Mouse (Mus musculus): Measurements from ENCODE around the gene Rin2. TPM values are rescaled to one million over a fixed set of nuclear protein-coding genes. Genes with fewer than 3 reads are reported as not detected.
"Not testable (repeated sequence)": the region's sequence is repeated elsewhere in the genome, so short reads cannot be mapped to it uniquely, and the experiment has no call there.

Gene Rin2
- total and polyA plus RNA-seq, 2 experiments from 2014 or later: 13.1 to 16.8 TPM

- H3K4me2 ChIP-seq (ENCODE audit: low read depth, low read length): no peak overlapping the region
- TF ChIP-seq CTCF (IDR thresholded peaks at IDR 0.05; ENCODE audit: low read depth) (no peak), EP300 (IDR thresholded peaks at IDR 0.05; ENCODE audit: low read depth) (no peak)
- H3K9ac ChIP-seq (replicated peaks; ENCODE audit: low read depth, low read length): no peak overlapping the region
- no peak for DNase-seq (ENCODE audit: low spot score)
- H3K27ac ChIP-seq (ENCODE audit: low read depth): no peak overlapping the region
- no peak overlapping the region for H3K4me3 ChIP-seq (ENCODE audit: low read depth, low read length)
- no peak for ATAC-seq (ENCODE audit: insufficient read depth, low read depth)
- no peaks in the 10 kb centered on the region for H3K27me3 ChIP-seq (ENCODE audit: control insufficient read depth, insufficient read depth, low read length)
- no peaks in the 10 kb centered on the region for H3K4me1 ChIP-seq (ENCODE audit: control insufficient read depth, insufficient read depth)
- 61% methylated on average over 3 of the region's 3 CpGs for WGBS
- 0 out of 2 replicates have a peak, but pooled peaks cover 9% of the 10 kb centered on the region for H3K36me3 ChIP-seq (replicated peaks; ENCODE audit: control insufficient read depth, insufficient read depth, low read length)
- no peaks in the 10 kb centered on the region for H3K9me3 ChIP-seq (replicated peaks; ENCODE audit: control insufficient read depth, low read length)
Measured at GRCm38 (mm10) chr2:145711512-145711911, 36.5 kb downstream of the Rin2 start.

DNA sequence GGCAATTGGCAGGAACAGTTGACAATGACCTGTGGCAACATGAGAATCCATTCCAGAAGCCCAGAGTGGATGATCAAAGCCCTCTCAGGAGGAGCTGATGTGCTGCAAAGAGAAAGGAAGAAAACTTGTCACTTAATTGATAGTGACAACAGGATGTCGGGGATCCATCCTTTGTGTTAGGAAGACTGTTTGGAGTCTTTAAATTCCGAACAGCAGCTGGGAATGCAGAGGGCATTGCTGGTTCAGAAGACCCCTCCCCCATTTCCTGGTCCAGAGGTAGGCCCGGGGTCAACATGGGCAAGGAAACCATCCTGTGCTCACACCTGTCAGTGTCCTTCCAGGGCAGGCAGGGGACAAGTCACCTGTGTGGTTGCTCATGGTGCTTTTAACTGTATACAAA lies 37.0 kb downstream of the Rin2 start:
- TF ChIP-seq CTCF (IDR thresholded peaks at IDR 0.05; ENCODE audit: low read depth) (no peak), EP300 (IDR thresholded peaks at IDR 0.05; ENCODE audit: low read depth) (no peak)
- Histone ChIP-seq H3K4me3 (ENCODE audit: low read depth, low read length) (no peak overlapping the region), H3K9ac (replicated peaks; ENCODE audit: low read depth, low read length) (no peak overlapping the region), H3K36me3 (replicated peaks; ENCODE audit: control insufficient read depth, insufficient read depth, low read length) (0 out of 2 replicates have a peak, but pooled peaks cover 9% of the 10 kb centered on the region), H3K4me1 (ENCODE audit: control insufficient read depth, insufficient read depth) (no peaks in the 10 kb centered on the region), H3K9me3 (replicated peaks; ENCODE audit: control insufficient read depth, low read length) (no peaks in the 10 kb centered on the region), H3K27ac (ENCODE audit: low read depth) (no peak overlapping the region), H3K4me2 (ENCODE audit: low read depth, low read length) (no peak overlapping the region), H3K27me3 (ENCODE audit: control insufficient read depth, insufficient read depth, low read length) (no peaks in the 10 kb centered on the region)
- ATAC-seq (ENCODE audit: insufficient read depth, low read depth) (no peak), DNase-seq (ENCODE audit: low spot score) (no peak)
- 40% methylated on average over 3 of the region's 3 CpGs for WGBS

DNA sequence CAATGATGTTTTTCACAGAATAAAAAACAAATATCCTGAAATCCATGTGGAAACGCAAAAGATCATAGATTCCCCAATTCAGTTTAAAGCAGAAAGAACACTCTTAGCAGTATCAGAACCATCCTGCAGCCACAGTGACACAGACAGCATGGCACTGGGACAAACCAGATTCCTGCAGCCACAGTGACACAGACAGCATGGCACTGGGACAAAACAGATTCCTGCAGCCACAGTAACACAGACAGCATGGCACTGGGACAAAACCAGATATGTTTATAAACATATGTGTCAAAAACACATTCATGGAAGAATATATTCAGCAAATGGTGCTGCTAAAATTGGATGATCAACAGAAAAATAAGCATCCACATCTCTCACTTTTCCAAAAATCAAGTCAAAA lies 42.5 kb downstream of the Rin2 start:
- Histone ChIP-seq H3K4me3 (ENCODE audit: low read depth, low read length) (no peak overlapping the region), H3K9ac (replicated peaks; ENCODE audit: low read depth, low read length) (no peak overlapping the region), H3K9me3 (replicated peaks; ENCODE audit: control insufficient read depth, low read length) (no peaks in the 10 kb centered on the region), H3K27me3 (ENCODE audit: control insufficient read depth, insufficient read depth, low read length) (no peaks in the 10 kb centered on the region), H3K4me1 (ENCODE audit: control insufficient read depth, insufficient read depth) (no peaks in the 10 kb centered on the region), H3K36me3 (replicated peaks; ENCODE audit: control insufficient read depth, insufficient read depth, low read length) (0 out of 2 replicates have a peak, but pooled peaks cover 9% of the 10 kb centered on the region), H3K27ac (ENCODE audit: low read depth) (no peak overlapping the region), H3K4me2 (ENCODE audit: low read depth, low read length) (no peak overlapping the region)
- no peak for TF ChIP-seq CTCF (IDR thresholded peaks at IDR 0.05; ENCODE audit: low read depth)
- no peak for TF ChIP-seq EP300 (IDR thresholded peaks at IDR 0.05; ENCODE audit: low read depth)
- DNase-seq (ENCODE audit: low spot score): no peak
- no peak for ATAC-seq (ENCODE audit: insufficient read depth, low read depth)
- 85% methylated on average over 1 of the region's 1 CpGs for WGBS

- Histone ChIP-seq H3K9me3 (replicated peaks; ENCODE audit: control insufficient read depth, low read length) (no peaks in the 10 kb centered on the region), H3K9ac (replicated peaks; ENCODE audit: low read depth, low read length) (no peak overlapping the region), H3K27me3 (ENCODE audit: control insufficient read depth, insufficient read depth, low read length) (no peaks in the 10 kb centered on the region), H3K27ac (ENCODE audit: low read depth) (no peak overlapping the region), H3K4me1 (ENCODE audit: control insufficient read depth, insufficient read depth) (no peaks in the 10 kb centered on the region), H3K4me3 (ENCODE audit: low read depth, low read length) (no peak overlapping the region), H3K4me2 (ENCODE audit: low read depth, low read length) (no peak overlapping the region), H3K36me3 (replicated peaks; ENCODE audit: control insufficient read depth, insufficient read depth, low read length) (0 out of 2 replicates have a peak, but pooled peaks cover 6% of the 10 kb centered on the region)
- ATAC-seq (ENCODE audit: insufficient read depth, low read depth): no peak
- 78% methylated on average over 5 of the region's 5 CpGs for WGBS
- DNase-seq (ENCODE audit: low spot score): no peak
- TF ChIP-seq EP300 (IDR thresholded peaks at IDR 0.05; ENCODE audit: low read depth) (no peak), CTCF (IDR thresholded peaks at IDR 0.05; ENCODE audit: low read depth) (no peak)
Measured at GRCm38 (mm10) chr2:145718624-145719183, 43.7 kb downstream of the Rin2 start.

GRCm38 (mm10) chr2:145720157-145720556 lies 45.1 kb downstream of the Rin2 start:
- DNase-seq (ENCODE audit: low spot score) (no peak), ATAC-seq (ENCODE audit: insufficient read depth, low read depth) (no peak)
- Histone ChIP-seq H3K9me3 (replicated peaks; ENCODE audit: control insufficient read depth, low read length) (no peaks in the 10 kb centered on the region), H3K4me2 (ENCODE audit: low read depth, low read length) (no peak overlapping the region), H3K36me3 (replicated peaks; ENCODE audit: control insufficient read depth, insufficient read depth, low read length) (no peaks in the 10 kb centered on the region), H3K9ac (replicated peaks; ENCODE audit: low read depth, low read length) (no peak overlapping the region), H3K4me3 (ENCODE audit: low read depth, low read length) (no peak overlapping the region), H3K27ac (ENCODE audit: low read depth) (no peak overlapping the region), H3K27me3 (ENCODE audit: control insufficient read depth, insufficient read depth, low read length) (no peaks in the 10 kb centered on the region), H3K4me1 (ENCODE audit: control insufficient read depth, insufficient read depth) (no peaks in the 10 kb centered on the region)
- 48% methylated on average over 3 of the region's 3 CpGs for WGBS
- TF ChIP-seq CTCF (IDR thresholded peaks at IDR 0.05; ENCODE audit: low read depth) (no peak), EP300 (IDR thresholded peaks at IDR 0.05; ENCODE audit: low read depth) (no peak)

- 82% methylated on average over 2 of the region's 2 CpGs for WGBS
- TF ChIP-seq EP300 (IDR thresholded peaks at IDR 0.05; ENCODE audit: low read depth) (no peak), CTCF (IDR thresholded peaks at IDR 0.05; ENCODE audit: low read depth) (no peak)
- DNase-seq (ENCODE audit: low spot score): no peak
- H3K9ac ChIP-seq (replicated peaks; ENCODE audit: low read depth, low read length): no peak overlapping the region
- no peak overlapping the region for H3K4me2 ChIP-seq (ENCODE audit: low read depth, low read length)
- H3K4me3 ChIP-seq (ENCODE audit: low read depth, low read length): no peak overlapping the region
- H3K4me1 ChIP-seq (ENCODE audit: control insufficient read depth, insufficient read depth): no peaks in the 10 kb centered on the region
- ATAC-seq (ENCODE audit: insufficient read depth, low read depth): no peak
- no peaks in the 10 kb centered on the region for H3K36me3 ChIP-seq (replicated peaks; ENCODE audit: control insufficient read depth, insufficient read depth, low read length)
- no peaks in the 10 kb centered on the region for H3K27me3 ChIP-seq (ENCODE audit: control insufficient read depth, insufficient read depth, low read length)
- H3K27ac ChIP-seq (ENCODE audit: low read depth): no peak overlapping the region
- no peaks in the 10 kb centered on the region for H3K9me3 ChIP-seq (replicated peaks; ENCODE audit: control insufficient read depth, low read length)
Measured at GRCm38 (mm10) chr2:145720743-145721142, 45.7 kb downstream of the Rin2 start.

- H3K4me1 ChIP-seq (ENCODE audit: control insufficient read depth, insufficient read depth); H3K27me3 ChIP-seq (ENCODE audit: control insufficient read depth, insufficient read depth, low read length); H3K27ac ChIP-seq (ENCODE audit: low read depth); H3K4me3 ChIP-seq (ENCODE audit: low read depth, low read length); H3K9me3 ChIP-seq (replicated peaks; ENCODE audit: control insufficient read depth, low read length); DNase-seq (ENCODE audit: low spot score); H3K9ac ChIP-seq (replicated peaks; ENCODE audit: low read depth, low read length); H3K36me3 ChIP-seq (replicated peaks; ENCODE audit: control insufficient read depth, insufficient read depth, low read length); H3K4me2 ChIP-seq (ENCODE audit: low read depth, low read length); ATAC-seq (ENCODE audit: insufficient read depth, low read depth): not testable (repeated sequence)
- WGBS: 70% methylated on average over 2 of the region's 2 CpGs
Measured at GRCm38 (mm10) chr2:145722304-145722703, 47.3 kb downstream of the Rin2 start.
